ENCODE assay signal across 20 mouse cellular contexts in the genomic region with DNA sequence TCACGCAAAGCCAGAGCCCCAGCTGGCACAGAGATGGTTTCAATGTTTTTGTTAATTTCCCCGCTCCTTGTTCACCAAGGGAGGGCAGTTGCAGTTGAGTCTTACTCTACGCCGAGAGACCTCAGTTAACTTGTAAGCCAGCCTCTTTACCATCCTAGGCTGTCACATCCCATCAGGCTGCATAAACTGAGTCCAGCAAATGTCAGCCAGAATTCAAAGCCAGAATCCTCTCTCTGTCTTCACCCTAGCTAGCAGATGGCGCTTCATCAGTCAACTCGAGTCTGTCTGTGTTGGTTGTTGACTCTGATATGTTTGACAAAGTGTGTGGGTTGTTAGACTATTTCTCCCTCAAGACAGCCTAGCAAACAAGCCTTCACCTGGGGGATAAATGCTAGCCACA.
A peak's percentile ranks its signal among the peaks of the same experiment; 100 is the strongest.
DNase-seq lines count a peak whose midpoint lies in the region; ATAC-seq lines count a peak whose summit lies in the region.
"Had no signal": no experiment of that assay in that cellular context is flagged by ENCODE, and none has a peak within 500 bp of the region (broad histone marks: within the 10 kb centered on the region; RNA-seq: fewer than 3 reads in every experiment).

No protein-coding gene starts in this region.

- no peak overlapping the region for H3K27ac ChIP-seq in forebrain, embryonic 16.5 days (ENCODE audit: low read length)
- H3K27ac ChIP-seq in forebrain, embryonic 10.5 days, result no peak overlapping the region
- 0 out of 2 replicates have a peak overlapping the region, but pooled peaks have one; percentile 2 for H3K27ac ChIP-seq in embryonic facial prominence, embryonic 10.5 days (replicated peaks)
- H3K27ac ChIP-seq: embryonic facial prominence, embryonic 13.5 days; heart, adult 2 months; heart, embryonic 15.5 days; hindbrain, embryonic 14.5 days had no signal

- peaks cover 4% of the 10 kb centered on the region; the same call in 1 of the 2 replicates for H3K4me1 ChIP-seq in forebrain, embryonic 16.5 days (replicated peaks; ENCODE audit: control insufficient read depth, insufficient read depth, low read length)
- H3K4me1 ChIP-seq in forebrain, embryonic 10.5 days, result no peaks in the 10 kb centered on the region
- no peaks in the 10 kb centered on the region for H3K4me1 ChIP-seq in embryonic facial prominence, embryonic 10.5 days

- 62% methylated on average over 6 of the region's 6 CpGs for WGBS in forebrain, embryonic 16.5 days
- 92% methylated on average over 6 of the region's 6 CpGs for WGBS in forebrain, embryonic 10.5 days
- WGBS in embryonic facial prominence, embryonic 10.5 days, result 84% methylated on average over 6 of the region's 6 CpGs

- H3K9ac ChIP-seq in forebrain, embryonic 16.5 days (replicated peaks; ENCODE audit: low read depth, low read length), result no peak overlapping the region
- H3K9ac ChIP-seq: embryonic facial prominence, embryonic 13.5 days; heart, embryonic 15.5 days; hindbrain, embryonic 14.5 days had no signal

- H3K27me3 ChIP-seq in forebrain, embryonic 16.5 days (replicated peaks; ENCODE audit: control insufficient read depth, insufficient read depth, low read length), result no peaks in the 10 kb centered on the region
- no peaks in the 10 kb centered on the region for H3K27me3 ChIP-seq in forebrain, embryonic 10.5 days (ENCODE audit: poor library complexity, severe bottlenecking)
- no peaks in the 10 kb centered on the region for H3K27me3 ChIP-seq in embryonic facial prominence, embryonic 10.5 days (replicated peaks; ENCODE audit: low read depth, poor library complexity, severe bottlenecking)
- H3K27me3 ChIP-seq: embryonic facial prominence, embryonic 13.5 days; heart, embryonic 15.5 days had no signal

- H3K4me2 ChIP-seq in forebrain, embryonic 16.5 days (ENCODE audit: low read length), result no peak overlapping the region
- H3K4me2 ChIP-seq: embryonic facial prominence, embryonic 13.5 days; heart, embryonic 11.5 days; heart, embryonic 15.5 days; hindbrain, embryonic 14.5 days had no signal

- peak; percentile 77 for ATAC-seq in forebrain, embryonic 16.5 days
- ATAC-seq: CD4-positive, CD25-positive, alpha-beta regulatory T cell, adult 4 months had no signal

- no peak overlapping the region for H3K4me3 ChIP-seq in forebrain, embryonic 16.5 days (replicated peaks; ENCODE audit: low read length)
- H3K4me3 ChIP-seq in forebrain, embryonic 10.5 days, result no peak overlapping the region
- H3K4me3 ChIP-seq in embryonic facial prominence, embryonic 10.5 days, result no peak overlapping the region
- H3K4me3 ChIP-seq: embryonic facial prominence, embryonic 13.5 days; heart, adult 2 months; heart, embryonic 15.5 days had no signal

- H3K9me3 ChIP-seq in forebrain, embryonic 16.5 days (ENCODE audit: control insufficient read depth, low read length), result no peaks in the 10 kb centered on the region
- H3K9me3 ChIP-seq in forebrain, embryonic 10.5 days, result peaks cover 4% of the 10 kb centered on the region; the same call in 1 of the 2 replicates
- 0 out of 2 replicates have a peak, but pooled peaks cover 7% of the 10 kb centered on the region for H3K9me3 ChIP-seq in embryonic facial prominence, embryonic 10.5 days
- H3K9me3 ChIP-seq: embryonic facial prominence, embryonic 13.5 days; heart, embryonic 15.5 days had no signal

- H3K36me3 ChIP-seq in forebrain, embryonic 16.5 days (ENCODE audit: control insufficient read depth, insufficient read depth), result no peaks in the 10 kb centered on the region
- no peaks in the 10 kb centered on the region for H3K36me3 ChIP-seq in forebrain, embryonic 10.5 days (replicated peaks)
- no peaks in the 10 kb centered on the region for H3K36me3 ChIP-seq in embryonic facial prominence, embryonic 10.5 days (replicated peaks)
- H3K36me3 ChIP-seq: embryonic facial prominence, embryonic 13.5 days; G1E; heart, embryonic 15.5 days had no signal

- peak; percentile 79 to 81 for DNase-seq in cerebellum, postnatal 10 days
- no peak for DNase-seq in cerebellum, adult 11 months
- no peak for DNase-seq in forebrain, embryonic 10.5 days (ENCODE audit: extremely low spot score, low spot score)
- peak; percentile 20 for DNase-seq in layer of hippocampus, adult 9-11 months
- DNase-seq in layer of hippocampus, adult 8-10 months (ENCODE audit: low spot score in 2 of 2), result no peak
- DNase-seq in embryonic facial prominence, embryonic 10.5 days (ENCODE audit: low spot score), result no peak
- DNase-seq: adrenal gland, adult 8-10 months; adrenal gland, postnatal 36 days; B cell, adult 2 months; cerebellum, adult 2 months; gastrocnemius, postnatal 14 days; heart, adult 2 months; heart, postnatal 14 days had no signal

Comparison
In these comparisons a context has a peak if more than half of its experiments do, and no peak if none do; other contexts are left out.
1. DNase-seq: peak in cerebellum, postnatal 10 days (2 of 2) and layer of hippocampus, adult 9-11 months (single experiment); none in cerebellum, adult 11 months (single experiment), forebrain, embryonic 10.5 days (single experiment), layer of hippocampus, adult 8-10 months (0 of 2) and embryonic facial prominence, embryonic 10.5 days (single experiment).